Mouse (Mus musculus) 416B (cell line): ENCODE measurements around the gene Trim2.

Experiments
- DNase-seq: peaks from one replicate; pipeline ENCODE4 v3.0.0; 2011; ENCODE audit warnings: low read depth

Gene Trim2

DNA sequence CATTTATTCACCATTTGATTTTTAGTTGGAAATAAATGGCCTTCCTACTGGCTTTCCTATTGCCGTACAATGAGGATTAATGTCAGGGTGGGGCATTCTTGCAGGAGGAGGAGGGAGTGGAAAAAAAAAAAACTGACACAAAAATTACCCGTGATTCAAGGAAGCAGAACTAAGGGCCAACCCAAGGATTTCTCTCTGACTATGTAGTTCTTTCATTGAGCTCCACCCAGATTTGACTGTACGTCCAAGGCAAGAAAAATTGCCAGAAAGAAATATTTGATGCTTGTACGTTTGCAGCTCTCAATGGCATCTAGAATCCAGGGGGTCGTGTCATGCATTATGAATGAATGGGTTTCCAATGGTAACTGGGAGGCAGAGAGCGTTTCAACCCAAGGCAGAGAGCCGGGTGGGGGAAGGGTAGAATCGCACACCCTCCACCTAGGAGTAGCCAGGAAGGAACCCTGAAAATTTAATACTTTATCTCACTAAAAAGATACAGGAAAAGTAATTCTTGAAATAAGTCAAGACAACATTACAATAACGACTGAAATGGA is 86.9 kb downstream of the Trim2 start:
- no peak for DNase-seq

DNA sequence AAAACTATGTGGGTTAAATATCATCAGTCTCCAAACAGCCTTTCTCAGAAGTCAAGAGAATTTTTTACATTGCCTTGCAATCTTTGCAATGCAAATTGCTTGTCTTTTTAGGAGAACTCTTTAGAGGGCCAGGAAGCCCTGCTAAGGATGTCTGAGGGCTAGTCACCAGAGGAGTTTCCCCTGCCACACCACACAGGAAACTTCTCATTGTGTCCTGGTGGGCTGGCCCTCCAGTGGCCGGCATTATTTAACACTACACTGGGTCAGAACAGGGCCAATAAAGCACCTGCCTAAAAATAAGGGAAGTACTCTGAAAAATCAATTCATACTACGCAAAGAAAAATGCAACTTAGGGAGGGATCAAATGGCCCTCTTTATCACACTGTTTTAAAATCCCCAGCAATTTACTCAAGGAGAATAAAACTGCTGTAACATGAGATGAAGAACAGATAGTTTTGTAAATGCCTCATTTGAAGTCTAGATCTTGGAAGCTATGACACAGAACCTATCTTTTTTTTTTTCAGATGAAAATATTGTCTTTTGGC is 87.4 kb downstream of the Trim2 start:
- DNase-seq: peak; percentile 50

DNA sequence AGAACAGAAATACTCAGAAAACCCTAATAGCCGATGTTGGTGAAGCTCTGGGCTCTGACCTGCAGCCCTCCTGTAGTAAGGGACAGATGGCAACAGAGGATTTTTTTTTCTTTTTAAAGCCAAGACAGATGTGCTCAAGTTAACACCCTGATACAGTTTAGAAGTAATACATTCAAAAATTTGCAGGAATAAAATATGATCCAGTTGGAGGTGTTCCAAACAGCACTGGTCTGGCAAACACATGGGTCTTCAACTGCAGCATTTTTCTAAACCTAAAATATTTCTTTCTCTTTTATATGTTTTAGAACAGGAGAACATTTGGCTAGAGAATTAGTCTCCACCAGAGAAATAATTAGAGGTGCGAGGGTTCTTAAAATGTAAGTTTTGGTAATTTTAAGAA is 88.2 kb downstream of the Trim2 start:
- no peak for DNase-seq

DNA sequence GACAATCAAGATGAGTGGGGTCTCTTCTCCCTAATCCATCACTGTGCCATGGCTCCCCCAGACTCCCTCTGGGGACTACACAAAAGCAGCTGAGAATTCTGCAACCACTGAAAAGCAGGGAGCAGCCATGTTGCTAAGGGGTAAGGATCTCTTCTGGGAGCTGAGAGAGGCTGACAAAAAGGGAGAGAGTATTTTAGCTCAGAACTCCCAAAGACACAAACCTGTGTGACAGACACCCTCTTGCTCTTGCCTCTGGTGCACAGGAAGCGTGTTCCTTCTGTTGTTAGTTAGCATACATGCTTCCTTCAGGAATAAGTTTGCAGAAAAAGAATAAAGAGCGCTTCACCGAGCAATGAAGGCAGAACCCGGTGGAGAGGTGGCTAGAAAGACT is 88.7 kb downstream of the Trim2 start:
- DNase-seq: no peak

DNA sequence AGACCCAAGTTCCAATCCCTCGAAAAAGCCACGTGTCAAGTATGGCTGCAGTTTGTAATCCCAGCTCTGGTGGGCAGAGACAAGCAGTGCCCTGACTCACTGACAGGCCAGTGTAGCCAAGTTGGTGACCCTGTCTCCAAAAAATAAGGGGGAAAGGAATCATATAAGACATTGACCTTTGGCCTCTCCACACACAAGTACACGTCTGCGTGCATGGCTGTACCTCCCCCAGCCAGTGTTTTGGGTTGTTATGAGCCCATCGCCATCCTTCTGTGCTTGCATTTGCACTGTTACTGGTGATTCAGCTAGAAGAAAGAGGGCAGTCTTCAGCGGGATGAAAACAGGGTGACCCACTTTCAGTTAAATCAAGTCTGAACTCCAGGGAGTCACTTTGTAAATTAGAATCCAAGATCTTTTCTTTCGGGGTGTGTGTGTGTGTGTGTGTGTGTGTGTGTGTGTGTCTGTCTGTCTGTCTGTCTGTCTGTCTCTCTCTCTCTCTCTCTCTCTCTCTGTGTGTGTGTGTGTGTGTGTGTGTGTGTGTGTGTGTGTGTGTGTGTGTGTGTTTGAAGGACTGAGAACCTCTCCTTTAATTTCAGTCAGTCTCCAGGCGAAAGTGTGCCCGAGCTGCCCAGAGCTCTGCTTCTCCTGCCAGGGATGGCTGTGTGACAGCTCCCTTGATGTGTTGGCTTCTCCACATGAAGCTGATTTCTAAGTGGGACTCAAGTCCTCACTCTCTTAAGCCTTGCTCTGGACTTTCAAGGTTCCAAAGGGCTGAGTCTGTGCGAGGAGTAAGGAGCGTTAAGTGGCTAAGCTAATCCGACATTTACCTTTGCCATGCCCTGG is 89.3 kb downstream of the Trim2 start:
- no peak for DNase-seq

DNA sequence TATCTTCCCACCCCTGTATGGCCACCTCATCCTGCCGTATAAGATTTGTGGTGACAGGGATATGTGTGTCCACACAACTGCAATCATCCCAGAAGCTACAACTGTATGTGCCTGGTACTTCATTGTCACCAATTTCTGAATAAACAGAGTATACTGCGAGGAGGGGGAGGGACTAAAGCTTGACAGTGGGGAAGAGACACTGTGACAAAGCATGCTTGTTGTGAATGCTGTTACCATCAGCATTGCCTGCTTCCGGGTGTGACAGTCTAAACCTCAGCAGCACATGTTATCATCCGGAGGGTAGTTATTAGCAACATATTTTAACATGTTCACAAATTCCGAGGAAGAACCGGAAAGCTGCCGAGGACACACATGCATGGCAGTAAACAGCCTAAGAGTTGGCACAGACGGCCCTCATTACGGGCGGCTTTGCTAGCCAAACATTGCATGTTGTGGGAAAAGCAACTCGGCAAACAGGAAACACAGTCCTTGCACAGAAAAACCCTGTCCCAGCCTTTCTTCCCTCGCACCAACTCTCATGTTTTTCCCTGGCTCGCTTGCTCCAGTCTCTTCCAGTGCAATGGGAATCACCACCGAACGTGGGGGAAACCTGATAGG is 90.8 kb downstream of the Trim2 start:
- DNase-seq: no peak

DNA sequence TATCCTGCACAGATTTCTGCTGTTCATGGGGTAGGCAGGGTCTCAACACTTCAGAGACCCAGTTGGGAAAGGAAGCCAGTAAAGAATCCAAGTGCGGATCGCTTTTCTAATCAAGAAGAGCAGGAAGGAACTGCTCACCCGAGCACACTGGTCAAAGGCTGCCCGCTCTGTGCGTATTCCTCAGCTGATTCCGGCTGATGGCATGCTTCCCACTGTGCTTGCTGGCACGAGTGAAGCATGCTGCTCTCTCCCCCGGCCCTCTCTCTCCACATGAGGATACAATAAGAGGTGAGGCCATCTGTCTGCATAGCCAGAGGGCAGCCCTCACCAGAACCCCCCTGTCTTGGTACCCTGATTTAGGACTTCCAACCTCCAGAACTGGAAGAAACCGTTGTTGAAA is 91.4 kb downstream of the Trim2 start:
- no peak for DNase-seq

DNA sequence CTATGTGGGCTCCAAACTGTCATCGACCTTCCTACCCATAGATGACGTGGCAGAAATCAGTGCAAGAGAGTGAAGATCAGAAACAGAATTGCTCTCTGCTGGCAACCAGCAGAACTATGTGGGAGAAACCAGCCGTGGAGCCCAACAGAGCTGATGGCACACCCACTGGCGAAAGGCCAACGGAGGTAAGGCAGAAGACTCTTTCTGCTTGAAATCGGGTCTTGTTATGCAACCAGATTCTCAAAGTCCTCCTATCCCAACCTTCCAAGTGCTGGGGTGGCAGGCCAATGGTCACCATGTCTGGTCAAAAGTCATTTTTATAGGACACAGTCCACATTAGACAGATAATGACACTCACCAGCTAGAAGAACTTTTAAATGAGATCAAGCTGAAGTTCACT is 92.2 kb downstream of the Trim2 start:
- no peak for DNase-seq

DNA sequence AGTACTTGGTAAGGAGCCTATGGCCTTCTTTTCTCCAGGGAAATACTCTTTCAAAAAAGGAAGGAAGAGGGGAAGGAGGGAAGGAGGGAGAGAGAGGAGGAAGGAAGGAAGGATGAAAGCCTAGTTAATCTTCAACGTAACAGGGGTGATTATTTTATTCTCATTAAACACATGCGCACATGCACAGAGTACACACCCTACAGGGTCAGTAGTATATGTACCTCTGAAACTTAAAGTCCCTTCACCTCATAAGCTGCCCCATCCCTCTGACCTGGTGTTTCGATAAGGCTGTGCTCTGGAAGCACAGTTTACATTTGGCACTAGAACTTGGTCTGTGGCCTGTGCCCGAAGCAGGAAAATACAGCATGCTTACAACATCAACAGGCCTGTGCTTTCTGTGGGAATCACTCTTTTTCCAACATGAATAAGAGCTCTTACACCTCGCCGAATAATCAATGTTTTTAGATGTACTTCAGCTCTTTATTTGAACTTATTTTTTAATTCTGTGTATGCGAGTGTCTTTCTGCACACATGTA is 95.3 kb downstream of the Trim2 start:
- DNase-seq: no peak

DNA sequence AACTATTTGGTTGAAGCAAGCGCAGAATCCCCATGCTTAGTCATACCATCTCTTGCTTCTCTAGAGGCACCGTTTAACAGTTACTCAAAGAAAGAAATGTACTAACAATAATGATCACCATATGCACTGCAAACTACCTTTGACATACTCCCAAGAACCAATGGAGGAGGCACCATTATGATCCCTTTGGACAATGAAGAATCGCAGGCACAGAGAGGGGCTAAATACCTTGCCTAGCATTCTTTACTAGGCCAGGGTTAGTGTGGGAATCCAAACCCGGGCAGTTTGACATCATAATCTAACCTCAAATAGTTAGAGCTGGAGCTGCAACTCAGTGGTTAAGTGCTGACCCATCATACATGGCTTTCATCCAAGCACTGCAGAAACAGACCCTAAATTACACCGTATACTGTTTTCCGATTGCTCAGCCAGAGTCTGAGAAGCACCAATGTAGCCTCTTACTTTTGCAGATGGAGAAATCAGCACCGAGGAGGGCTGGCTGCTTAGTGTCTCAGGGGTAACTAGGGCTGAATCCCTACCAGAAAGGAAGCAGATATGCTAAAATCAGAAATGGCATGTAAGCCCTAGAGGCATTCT is 97.7 kb downstream of the Trim2 start:
- no peak for DNase-seq

DNA sequence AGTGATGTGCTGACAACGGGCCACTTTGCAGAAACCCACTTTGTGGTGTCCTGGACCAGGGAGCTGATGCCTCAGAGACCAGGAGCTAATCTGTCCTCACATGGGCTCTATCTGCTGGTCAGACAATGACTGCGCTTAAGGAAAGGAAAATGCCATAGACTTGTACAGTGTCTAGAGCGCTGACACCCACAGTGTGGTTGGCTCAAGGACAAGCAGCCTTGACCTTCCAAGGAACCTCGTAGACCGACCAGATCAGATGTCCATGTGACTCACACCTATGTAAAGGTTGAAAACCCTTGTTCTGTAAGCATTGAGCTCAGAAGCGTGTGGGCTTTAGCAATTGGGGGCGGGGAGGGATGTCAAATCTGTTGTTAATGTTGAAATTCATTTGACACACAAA is 98.2 kb downstream of the Trim2 start:
- DNase-seq: no peak

DNA sequence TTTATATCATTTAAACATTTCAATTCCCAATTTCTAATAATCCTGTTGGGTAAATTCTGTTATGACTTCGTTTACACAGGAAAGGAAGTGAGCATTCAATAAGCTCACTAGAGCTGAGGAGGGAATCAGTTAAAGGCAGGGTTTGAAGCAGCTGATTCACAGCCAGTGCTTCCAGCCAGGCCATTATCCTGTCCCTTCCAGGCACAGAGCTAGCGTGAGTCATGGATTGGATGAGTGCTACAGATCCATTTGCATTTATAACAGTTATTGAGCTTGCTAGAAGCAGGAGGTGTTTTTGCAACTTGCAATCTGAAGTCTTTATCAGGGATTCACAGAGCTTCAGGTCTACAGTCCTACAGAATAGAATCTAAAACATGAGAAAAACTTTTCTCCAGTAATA is 99.3 kb downstream of the Trim2 start:
- no peak for DNase-seq

DNA sequence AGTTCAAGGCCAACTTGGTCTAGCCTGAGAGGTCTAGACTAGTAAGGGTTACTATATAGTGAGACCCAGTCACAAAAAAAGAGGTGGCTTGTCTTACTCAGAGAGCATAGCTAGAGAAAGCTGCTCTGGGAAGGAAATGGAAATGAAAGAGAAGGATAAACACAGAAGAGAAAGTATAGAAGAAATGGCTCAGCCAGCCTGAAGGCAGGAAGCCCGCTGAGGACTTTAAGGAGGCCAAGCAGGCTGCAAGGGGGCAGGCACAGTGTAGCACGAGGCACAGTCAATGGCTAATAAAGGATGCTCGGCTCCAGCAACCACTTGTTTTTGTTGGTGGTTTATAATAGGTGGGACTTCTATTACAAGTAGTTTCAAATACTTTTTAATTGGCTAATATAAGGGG is 100.6 kb downstream of the Trim2 start:
- DNase-seq: no peak

DNA sequence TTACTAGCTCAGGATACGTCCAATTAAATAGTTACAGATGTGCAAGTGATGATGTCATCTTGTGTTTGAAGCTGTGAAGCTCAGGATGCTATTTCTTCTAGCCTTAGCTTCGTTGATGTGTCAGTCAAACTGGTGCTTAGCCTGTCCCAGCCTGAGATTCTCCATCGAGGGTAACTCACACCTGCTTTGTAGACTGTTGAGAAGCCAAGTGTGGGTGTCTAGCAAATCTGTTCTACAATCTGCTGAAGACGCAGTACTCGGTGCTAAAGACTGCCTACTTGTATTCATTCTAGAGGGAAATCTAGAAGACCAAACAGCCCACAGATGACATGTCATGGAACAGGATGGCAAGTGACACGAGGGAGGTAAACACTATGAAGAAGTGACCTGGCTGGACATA is 101.0 kb downstream of the Trim2 start:
- DNase-seq: no peak

DNA sequence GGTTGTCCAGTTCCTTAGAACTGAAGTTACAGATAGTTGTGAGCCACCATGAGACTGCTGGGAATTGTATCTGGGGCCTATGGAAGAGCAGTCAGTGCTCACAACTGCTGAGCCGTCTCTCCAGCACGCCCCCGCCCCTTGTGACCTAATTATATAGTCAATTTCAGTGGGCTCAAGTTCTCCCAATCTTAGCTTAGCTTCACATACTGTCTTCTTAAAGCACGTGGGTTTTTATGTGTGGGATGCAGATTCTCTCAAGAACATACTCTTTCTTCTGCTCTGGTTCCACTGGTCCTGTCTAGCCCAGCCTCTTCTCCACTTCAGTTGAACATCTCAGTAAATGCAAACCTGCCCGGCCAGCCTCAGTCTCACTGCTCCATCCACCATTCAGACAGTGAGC is 102.0 kb downstream of the Trim2 start:
- DNase-seq: no peak

DNA sequence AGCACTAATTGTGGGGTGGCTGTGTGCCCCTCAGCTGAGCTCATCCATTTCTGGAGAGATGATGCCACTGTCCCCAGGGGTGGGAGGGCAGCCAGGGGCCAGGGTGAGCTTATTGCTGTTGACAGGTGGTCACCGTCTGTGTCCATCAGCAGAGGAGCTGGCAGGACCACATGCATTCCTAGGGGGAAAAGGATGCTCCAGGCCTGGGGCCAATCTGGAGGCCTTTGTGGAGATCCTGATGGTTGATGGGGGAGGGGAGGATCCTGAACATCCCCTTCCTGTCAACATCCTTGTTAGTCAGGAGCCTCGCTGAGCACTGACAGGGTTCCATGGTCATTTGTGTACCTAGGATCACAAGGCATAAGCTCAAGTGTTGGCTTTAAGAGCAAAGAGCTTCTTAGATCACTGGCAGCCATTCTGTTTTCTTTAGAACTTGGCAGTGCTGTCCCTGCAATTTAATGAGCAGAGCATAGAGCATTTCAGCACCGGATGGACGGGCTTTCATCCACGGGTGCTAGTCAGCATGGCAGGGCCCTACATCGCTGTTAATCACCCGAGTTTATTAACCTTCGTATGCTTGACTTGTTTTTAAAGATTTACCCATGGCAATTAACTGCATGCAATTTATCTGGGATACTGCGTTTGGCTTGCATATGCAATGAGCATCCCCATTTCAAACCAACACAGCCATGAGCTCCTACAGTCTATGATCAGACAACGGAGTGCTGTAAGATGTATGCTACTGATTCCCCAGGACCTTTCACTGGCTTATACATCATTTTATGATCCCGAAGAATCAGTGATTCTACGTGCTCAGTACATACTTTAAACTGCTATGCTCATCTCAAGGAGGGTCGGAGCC is 105.9 kb downstream of the Trim2 start:
- DNase-seq: no peak

DNA sequence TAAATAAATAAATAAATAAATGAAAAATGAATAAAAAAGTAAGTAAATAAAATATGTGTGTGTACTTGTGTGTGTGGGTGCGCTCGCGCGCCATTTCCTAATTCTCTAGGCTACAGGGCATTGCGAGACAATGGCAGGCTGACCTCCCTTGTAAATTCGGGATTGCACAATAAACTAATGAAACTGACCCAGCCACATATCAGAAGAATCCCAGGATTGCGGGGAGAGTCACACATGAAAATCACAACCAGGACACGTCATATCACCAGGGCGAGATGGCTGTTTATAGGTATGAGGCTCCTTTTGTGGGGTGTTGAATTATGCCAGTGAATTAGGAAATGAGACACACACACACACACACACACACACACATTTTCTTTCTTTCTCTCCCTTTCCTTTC is 107.2 kb downstream of the Trim2 start:
- DNase-seq: peak; percentile 6

DNA sequence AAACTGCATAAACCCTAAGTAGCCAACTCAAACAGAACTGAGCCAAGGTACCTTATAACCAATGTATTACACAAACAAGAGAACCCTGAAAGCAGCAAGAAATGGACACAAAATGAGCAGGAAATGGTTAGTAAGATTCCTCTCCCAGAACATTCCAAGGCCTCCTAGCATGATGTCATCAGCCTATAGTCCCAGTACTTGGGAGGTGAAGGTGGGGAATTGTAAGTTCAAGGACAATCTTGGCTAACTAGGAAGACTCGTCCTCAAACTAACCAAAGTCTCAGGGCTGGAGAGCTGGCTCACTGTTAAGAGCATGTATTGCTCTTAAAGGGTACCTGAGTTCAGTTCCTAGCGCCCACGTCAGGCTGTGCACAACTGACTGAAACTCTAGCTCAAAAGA is 108.4 kb downstream of the Trim2 start:
- DNase-seq: no peak

DNA sequence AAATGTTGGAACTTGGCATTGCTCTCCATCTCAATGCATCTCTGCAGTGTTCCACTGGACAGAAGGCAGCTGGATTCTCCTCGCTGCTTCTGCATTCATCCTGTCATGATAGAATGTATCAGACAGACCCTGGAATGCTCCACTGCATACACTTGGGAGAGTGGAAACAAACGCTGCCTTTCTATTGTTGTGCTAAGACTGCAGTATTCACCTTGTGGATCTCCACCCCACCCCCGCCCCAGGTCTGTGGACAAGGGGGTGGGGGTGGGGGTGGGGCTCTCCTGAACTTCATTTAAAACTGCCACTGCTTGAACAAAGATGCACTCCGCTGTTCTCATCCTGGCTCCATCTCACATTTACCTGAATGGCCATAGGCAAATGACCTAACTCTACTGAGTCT is 112.8 kb downstream of the Trim2 start:
- DNase-seq: no peak

DNA sequence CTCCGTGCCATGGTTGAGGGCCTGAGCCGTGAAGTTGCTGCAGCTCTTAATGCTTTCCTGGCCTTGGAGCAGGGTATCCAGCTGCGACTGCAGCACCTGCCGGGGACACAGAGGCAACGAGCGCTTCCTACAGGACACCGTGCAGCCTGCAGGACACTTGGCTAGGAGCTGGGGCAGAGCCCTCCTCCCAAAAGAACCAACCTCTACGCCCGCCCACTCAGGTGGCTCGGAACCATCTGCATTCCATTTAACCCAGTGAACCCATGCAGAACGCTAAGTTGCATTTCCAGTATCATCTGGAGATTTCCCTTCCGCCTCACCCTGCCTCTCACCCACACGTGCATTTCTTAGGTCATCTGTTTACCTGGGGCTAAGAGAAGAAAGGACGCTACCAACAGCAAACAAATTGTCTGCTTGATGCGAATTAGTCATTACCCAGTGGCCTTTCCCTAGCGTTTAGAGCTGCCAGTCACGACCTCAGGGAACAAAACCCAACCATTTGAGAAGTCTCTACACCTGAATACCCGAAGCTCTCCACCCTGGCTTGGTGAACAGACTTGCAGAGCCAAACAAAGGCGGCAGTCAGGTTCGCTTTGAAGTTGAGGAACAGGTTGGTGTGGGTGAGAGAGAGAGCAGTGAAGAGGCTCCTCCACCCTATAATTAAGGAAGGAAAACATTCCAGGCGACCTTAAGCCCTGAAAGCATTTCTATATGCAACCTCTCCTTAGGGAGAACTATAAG is 115.4 kb downstream of the Trim2 start:
- no peak for DNase-seq

DNA sequence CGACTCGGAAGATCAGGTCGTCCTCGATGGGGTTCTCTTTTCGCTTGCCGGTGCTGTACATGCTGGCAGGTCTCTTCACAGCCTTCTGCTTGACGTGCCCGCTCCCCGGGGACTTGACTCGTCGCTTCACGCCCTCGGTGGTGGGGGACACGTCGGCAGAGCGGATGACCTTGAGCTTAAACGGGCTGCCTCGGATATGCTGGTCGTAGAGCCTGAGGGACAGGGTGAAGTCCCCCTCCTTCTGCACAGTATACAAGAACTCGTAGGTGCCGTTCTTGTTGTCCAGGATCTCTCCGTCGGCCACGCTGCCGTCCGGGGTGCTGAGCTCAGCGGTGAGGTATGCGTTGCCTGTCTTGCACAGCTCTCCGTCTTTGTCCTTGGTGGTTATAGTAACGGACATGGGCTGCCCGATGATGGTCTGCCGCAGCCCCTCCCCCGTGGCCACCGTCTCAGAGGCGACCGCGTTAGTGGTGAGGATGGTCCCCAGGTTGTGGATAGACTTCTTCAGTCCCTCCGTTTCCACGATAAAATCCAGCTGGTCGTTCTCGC is 116.1 kb downstream of the Trim2 start:
- DNase-seq: no peak
